Mouse (Mus musculus): Measurements from ENCODE around the gene Ctf1.
"Not testable (repeated sequence)": the region's sequence is repeated elsewhere in the genome, so short reads cannot be mapped to it uniquely, and the experiment has no call there.

Ctf1 gene

GRCm38 (mm10) chr7:127693290-127693689 lies 19.2 kb upstream of the Ctf1 start:
- DNase-seq (ENCODE audit: low read depth, low spot score) = peak; percentile 48

DNA sequence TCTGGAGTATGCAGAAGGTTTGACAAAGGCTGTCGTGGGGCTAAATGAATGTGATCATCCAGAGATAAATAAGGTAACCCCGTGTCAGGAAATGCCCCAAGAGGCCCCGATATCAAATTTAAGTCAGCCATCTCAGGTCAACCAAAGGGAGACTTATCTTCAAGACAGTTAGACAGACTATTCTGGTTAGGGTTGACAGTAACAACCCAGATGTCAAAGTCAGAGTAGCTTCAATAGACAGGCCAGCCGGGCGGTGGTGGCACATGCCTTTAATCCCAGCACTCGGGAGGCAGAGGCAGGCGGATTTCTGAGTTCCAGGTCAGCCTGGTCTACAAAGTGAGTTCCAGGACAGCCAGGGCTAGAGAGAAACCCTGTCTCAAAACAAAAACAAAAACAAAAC lies 18.8 kb upstream of the Ctf1 start:
- not testable (repeated sequence) for DNase-seq (ENCODE audit: low read depth, low spot score)

DNA sequence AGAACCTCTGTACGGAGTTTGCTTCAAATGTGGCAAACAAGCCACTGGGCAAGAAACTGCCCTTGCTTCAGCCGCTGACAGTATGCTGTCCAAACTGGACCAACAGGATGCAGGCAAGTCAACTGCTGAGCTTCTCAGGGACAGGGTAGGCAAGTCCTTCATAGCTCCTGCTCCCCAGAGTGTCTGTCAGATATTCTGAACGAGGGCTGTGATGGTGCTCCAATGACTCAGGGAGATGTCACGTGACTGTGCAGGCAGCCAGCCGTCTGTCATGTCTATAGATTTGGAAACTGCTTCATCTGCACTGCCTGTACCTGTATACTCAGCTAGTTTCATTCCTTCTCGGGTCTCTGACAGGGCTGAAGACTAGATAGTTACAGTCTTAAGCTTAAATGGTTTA lies 13.6 kb upstream of the Ctf1 start:
- no peak for DNase-seq (ENCODE audit: low read depth, low spot score)

DNA sequence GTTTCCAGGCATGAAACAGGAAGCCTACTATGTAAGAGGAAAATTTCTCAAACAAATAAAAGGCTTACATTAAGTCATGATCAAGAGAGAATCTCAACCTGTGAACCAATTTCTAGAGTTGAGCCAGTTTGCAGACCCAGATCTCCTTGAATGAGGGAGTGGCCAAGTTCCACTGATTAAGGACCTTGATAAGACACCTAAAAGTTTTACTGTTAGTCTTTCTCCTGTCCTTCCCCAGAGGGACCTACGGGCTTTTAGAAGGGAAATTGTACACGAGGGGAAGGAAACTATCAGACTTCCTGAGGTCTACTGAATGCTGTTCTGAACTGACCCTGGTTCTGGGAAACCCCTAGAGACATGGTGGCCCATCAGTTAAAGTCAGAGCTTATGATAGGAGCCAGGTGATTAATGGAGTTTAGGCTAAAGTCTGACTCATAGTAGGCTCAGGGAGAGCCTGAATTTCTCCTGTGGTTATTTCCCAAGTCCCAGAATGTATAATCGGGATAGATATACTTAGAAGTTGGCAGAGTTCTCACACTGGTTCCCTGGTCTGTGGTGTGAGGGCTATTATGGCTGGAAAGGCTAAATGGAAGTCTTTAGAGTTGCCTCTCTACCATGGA lies 11.7 kb upstream of the Ctf1 start:
- DNase-seq (ENCODE audit: low read depth, low spot score) = no peak

DNA sequence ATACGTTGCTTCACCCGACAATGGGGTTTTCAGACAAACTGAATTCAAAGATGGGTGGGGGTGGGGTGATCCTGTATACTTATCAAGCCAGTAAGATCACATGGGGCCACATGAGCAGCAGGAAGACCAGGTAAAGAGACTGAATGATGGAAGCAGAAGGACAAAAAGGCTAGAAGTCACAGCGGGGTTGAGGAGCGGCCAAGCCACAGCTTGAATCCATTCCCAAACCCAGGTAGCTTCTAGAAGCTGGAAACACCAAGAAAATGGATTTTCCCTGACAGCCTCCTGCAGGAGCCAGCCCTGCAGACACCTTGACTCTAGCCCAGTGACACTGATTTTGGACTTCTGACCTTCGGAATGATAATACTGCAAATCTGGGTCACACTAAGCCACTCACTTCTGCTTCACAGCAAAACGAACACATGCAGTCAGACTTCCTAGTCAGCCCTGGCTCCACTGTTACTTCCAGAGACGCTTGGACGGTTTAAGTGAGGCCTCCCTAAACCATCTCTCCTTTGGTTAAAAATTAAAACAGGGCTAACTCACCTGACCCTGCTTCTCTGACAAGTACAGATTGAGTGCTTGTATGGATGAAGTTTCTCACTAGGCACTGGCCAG lies 8.9 kb upstream of the Ctf1 start:
- no peak for DNase-seq (ENCODE audit: low read depth, low spot score)

- no peak for DNase-seq (ENCODE audit: low read depth, low spot score)
These were observed 7.9 kb upstream of the Ctf1 start for GRCm38 (mm10) chr7:127704598-127704997.

- DNase-seq (ENCODE audit: low read depth, low spot score) = no peak
These were observed 6.8 kb upstream of the Ctf1 start for GRCm38 (mm10) chr7:127705706-127706105.

DNA sequence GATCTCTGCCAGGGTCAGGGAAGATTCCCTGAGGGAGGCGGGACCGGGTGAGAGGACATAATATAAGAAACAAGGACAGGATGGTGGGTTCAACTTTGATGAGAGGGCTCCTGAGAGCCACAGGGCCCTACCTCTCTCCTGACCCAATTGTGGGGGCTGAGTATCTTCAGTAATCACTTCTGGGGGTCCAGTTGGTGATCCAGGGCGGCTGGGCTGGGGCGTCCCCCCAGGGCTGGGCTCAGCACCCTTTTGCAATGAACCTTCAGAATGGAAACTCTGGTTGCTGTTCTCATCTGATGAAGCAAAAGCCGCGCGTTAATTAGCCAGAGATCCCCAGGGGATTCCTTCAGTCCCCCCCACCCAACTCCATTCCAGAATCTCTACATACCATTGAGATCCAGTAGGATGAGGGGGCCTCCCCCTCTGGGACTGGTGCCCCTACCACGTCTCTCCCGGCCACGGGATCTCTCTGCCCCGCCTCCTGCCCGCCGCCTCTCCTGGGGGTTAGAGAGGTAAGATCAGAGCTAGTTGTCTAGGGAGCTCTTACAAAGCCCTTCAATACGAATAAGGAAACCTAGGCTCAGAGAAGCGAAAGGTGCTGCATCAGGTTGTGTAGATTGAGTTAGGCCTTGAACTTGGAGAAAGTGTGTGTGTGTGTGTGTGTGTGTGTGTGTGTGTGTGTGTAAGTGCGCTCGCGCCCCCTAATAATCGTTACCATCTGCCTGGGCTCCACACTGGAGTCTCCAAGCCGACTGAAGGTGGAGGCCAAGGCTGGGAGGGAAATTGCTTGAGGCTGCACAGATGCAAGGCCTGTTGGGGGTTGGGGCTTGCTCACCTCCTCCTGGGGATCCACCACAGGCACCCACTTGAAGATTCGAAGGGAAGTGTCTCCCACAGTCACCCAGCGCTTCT lies 5.2 kb upstream of the Ctf1 start:
- peak; percentile 27 for DNase-seq (ENCODE audit: low read depth, low spot score)

DNA sequence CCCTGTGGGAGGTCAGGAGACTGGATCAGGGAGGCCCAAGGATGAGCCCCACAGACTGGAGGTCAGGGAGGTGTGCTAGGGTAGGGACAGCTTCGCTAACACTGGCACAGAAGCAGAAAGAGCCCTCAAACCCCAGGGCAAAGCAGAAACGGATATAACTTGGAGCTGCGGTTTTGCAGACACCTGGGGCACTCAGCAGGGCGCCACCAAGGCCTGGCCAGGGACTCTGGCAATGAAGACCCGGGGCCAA lies 4.7 kb upstream of the Ctf1 start:
- DNase-seq (ENCODE audit: low read depth, low spot score) = no peak

DNA sequence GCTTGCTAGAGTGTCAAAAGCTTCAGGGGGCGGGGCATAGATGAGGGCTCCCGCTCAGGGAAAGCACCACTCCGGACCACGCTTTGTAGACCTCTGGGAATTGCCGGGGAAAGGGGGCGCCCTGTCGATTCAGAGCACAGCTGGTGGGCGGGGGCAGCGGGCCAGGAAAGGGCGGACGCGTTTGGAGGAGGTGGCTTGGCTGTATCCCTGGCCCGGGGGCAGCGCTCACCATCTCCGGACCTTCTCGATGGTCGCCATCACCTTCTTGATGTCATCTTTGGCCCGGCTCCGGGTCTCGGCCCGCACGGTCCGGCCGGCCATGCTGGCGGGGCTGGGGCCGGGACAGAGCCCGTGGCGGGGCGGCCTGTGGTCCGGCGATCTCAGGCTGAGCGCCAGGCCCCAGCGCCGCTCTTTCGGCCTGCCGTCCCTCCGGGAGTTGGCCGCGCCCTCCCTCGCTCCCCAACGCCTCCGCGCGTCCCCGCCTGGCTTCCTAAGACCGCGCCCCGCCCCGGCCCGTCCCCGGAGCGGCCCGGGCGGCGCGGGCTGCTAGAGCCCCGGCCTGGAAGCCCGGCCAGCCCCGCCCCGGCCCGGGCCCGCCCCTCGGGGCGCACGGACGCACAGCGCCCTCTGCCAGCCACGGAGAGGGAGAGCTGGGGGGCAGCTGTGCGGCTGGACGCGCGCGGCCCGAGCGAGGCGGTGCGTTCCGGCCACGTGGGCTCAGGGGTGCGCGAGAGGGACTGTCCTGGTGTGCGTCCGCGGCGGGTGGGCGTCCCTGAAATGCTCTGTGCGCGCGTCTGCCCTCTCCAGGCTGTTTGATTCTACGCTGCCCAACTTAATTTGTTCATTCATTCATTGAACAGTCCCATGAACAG lies 4.1 kb upstream of the Ctf1 start, which contains the start of gene Bcl7c:
TSS of gene Bcl7c (minus strand) at position 727 of the 872 bp plus-strand sequence.
- DNase-seq (ENCODE audit: low read depth, low spot score) = peak; percentile 97

- DNase-seq (ENCODE audit: low read depth, low spot score) = no peak
These were observed 3.1 kb upstream of the Ctf1 start for GRCm38 (mm10) chr7:127709261-127709979.

DNA sequence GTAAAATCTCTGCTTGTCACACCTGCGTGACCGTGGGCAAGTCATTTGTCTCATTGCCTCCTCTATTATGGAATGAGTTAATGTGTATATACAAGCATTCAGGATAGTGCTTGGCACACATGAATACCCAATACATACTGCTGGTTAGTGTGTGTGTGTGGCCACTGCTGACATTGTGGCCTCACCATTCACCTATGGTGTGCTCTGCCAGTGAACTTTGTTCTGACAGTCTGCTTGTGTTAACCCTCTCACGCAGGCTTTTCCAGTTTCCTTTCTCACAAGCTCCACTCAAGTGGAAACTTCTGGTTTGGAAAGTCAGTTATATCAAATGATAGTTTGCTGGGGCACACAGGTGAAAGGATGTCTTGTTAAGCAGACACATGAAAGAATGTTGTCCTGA lies 1.5 kb upstream of the Ctf1 start:
- DNase-seq (ENCODE audit: low read depth, low spot score) = no peak

GRCm38 (mm10) chr7:127711456-127711855 lies 1.1 kb upstream of the Ctf1 start:
- no peak for DNase-seq (ENCODE audit: low read depth, low spot score)

DNA sequence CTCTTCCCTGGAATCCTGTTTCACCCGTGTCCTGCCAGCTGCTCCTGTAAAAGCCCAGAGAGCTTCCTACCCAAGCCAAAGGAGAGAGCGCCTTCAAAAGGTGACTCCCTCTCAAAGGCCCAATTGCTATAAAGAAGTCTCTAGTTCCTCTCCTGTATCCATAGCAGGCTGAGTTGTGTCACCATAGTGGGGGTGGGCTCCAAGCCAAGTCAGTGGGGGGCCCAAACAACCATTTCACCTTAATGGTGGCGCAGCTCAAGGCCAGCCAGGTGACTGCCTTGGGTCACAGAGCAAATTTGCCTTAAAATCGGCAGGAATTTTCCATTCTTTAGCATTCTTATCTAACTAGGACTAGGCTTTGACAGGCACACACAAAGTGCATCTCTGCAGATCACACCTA lies 2.3 kb downstream of the Ctf1 start:
- no peak for DNase-seq (ENCODE audit: low read depth, low spot score)

GRCm38 (mm10) chr7:127716992-127717391 lies 4.5 kb downstream of the Ctf1 start:
- peak; percentile 26 for DNase-seq (ENCODE audit: low read depth, low spot score)

DNA sequence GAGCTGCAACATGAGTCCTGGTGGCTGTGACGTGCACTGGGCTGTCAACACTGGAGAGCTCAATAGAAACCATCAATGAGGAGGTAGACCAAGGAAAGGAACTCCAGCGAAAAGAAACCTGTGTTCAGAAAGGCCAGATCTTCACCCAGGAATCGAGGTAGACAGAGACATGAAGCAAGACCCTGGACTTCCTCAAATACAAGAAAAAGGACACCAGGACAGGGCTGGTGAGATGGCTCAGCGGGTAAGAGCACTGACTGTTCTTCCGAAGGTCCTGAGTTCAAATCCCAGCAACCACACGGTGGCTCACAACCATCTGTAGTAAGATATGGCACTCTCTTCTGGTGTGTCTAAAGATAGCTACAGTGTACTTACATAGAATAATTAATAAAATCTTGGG lies 5.8 kb downstream of the Ctf1 start:
- DNase-seq (ENCODE audit: low read depth, low spot score) = no peak

DNA sequence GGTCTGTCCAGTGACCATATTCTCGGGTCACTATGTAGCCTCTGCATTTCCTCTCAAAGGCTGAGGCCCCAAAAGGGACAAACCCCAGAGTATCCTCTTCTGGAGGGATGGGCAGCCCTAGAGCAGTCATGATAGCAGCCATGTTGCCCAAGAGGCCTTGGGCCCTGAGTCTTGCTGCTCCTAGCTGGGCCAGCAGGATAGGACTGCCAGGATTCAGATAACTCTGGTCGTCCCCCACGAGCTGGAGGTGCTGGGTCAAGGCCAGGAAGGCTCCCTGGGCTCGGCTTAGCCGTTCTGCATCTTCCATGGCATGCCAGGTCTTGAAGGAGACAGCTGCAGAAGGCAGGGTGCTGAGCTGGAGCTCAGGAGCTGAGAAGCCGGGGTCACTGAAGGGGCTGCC lies 6.7 kb downstream of the Ctf1 start:
- no peak for DNase-seq (ENCODE audit: low read depth, low spot score)

DNA sequence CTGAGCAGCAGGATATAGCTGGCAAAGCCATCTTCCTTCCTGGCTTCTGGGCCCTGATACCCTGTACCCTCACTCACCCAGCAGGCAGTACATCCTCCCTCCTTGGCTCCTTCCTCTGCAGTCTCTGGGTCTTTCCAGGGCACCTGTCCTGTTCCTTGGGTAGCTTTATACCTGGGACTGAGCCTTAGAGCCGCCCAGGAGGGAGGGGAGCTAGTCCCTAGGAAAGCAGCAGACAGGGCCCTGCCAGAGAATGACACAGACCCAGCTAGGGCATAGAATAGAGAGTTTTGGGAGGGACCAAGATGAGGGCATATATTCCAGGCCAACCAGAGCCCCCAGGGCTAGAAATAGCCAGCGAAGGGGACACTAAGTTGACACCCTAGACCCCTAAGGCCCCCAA lies 13.0 kb downstream of the Ctf1 start:
- DNase-seq (ENCODE audit: low read depth, low spot score) = no peak

DNA sequence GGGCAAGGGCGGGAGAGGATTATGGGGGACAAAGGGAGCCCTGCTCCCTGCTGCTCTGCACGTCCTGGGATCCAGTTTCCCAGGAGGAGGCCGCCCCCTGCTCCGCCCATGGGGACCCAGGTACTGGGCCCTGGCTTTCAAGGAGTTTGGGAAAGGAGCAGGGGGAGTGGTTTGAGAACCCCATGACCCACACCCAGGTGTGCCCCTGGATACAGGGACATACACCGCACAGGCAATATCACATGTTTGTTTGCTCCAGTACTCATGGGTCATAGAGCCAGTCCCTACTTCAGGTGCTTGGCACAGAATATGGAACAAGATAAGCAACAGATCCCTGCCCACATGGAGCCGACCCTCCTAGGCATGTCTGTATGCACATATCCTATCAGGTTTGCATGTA lies 13.4 kb downstream of the Ctf1 start:
- no peak for DNase-seq (ENCODE audit: low read depth, low spot score)

DNA sequence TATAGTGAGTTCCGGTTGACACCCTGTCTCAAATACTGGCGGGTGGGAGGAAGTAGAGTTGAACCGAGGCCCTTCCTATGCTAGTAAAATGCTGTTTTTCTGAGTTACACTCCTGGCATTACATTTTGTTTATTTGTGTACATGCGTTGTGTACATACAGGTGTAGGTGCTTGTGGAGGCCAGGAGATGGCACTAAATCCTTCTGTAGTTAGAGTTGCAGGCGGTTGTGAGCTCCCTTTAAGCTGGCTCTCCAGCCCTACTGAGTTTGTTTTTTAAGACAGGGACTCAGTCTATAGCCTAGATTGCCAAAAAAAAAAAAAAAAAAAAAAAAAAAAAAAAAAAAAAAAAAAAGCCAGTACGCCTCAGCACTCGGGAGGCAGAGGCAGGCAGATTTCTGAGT lies 15.4 kb downstream of the Ctf1 start:
- peak; percentile 85 for DNase-seq (ENCODE audit: low read depth, low spot score)

- DNase-seq (ENCODE audit: low read depth, low spot score) = no peak
These were observed 17.6 kb downstream of the Ctf1 start for GRCm38 (mm10) chr7:127730170-127730569.

Data from ES-CJ7 (cell line).